Mouse (Mus musculus): ENCODE results near the gene Smad6. TPM values are rescaled to one million over a fixed set of nuclear protein-coding genes. Genes with fewer than 3 reads are reported as not detected.

Smad6 gene
- polyA plus RNA-seq, 1 experiment from 2014 or later = 2.0 TPM

- H3K4me2 ChIP-seq (replicated peaks) = no peak overlapping the region
- no peak overlapping the region for H3K9ac ChIP-seq (replicated peaks)
- 0 out of 2 replicates have a peak, but pooled peaks have one; percentile 35 for ATAC-seq (replicated peaks)
- no peaks in the 10 kb centered on the region for H3K9me3 ChIP-seq
- 0 out of 2 replicates have a peak, but pooled peaks cover 2% of the 10 kb centered on the region for H3K4me1 ChIP-seq
- H3K27me3 ChIP-seq = no peaks in the 10 kb centered on the region
- no peak overlapping the region for H3K4me3 ChIP-seq
- H3K36me3 ChIP-seq = no peaks in the 10 kb centered on the region
- no peak overlapping the region for H3K27ac ChIP-seq (replicated peaks)
- WGBS = 72% methylated on average over 4 of the region's 4 CpGs
Measured at GRCm38 (mm10) chr9:63918245-63918644, 103.6 kb downstream of the Smad6 start.

DNA sequence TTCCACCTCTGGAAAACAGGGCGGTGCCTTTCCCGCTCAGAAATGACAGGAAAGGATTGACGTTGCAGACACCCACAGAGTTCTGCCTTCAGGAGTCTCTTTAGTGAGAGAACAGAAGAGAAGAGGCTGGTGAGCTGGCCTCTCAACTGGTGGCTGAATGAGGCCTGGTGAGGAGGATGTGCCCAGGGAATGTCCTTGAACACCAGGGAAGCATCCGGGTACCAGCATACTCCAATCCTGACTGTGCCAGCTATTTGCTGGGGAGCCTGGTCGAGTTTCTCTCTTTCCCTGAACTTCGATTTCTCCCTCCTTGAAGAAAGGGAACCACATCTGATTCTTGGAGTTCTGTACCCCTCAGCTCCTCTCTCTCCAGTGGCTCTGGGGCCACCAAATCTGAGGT lies 105.4 kb downstream of the Smad6 start:
- no peaks in the 10 kb centered on the region for H3K9me3 ChIP-seq
- peaks cover 8% of the 10 kb centered on the region for H3K4me1 ChIP-seq
- no peak overlapping the region for H3K4me3 ChIP-seq
- no peak for ATAC-seq (replicated peaks)
- H3K4me2 ChIP-seq (replicated peaks) = no peak overlapping the region
- WGBS = 78% methylated on average over 6 of the region's 6 CpGs
- no peak overlapping the region for H3K27ac ChIP-seq (replicated peaks)
- H3K36me3 ChIP-seq = no peaks in the 10 kb centered on the region
- H3K27me3 ChIP-seq = no peaks in the 10 kb centered on the region
- no peak overlapping the region for H3K9ac ChIP-seq (replicated peaks)

DNA sequence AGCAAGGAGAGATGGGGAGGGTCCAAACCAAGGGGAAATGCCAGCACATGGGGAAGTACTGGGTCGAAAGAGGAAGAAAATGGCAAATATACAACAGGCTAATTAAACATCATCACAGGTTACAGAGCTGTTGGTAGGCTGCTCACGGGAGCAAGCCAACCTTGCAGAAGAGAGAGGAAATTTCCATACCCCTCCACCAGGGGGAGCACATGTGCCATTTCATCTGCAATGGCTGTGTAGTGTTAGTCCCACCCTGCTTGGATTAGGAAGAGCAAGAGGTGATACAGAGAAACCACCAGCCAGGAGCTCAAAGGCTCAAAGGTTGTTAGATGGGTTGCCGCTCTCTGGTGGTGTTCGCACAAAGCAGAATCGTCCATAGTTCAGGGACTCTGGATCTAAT lies 105.9 kb downstream of the Smad6 start:
- no peak overlapping the region for H3K4me3 ChIP-seq
- WGBS = 62% methylated on average over 5 of the region's 5 CpGs
- no peak for ATAC-seq (replicated peaks)
- no peak overlapping the region for H3K9ac ChIP-seq (replicated peaks)
- H3K36me3 ChIP-seq = no peaks in the 10 kb centered on the region
- H3K9me3 ChIP-seq = no peaks in the 10 kb centered on the region
- H3K4me1 ChIP-seq = peaks cover 8% of the 10 kb centered on the region
- no peak overlapping the region for H3K27ac ChIP-seq (replicated peaks)
- H3K4me2 ChIP-seq (replicated peaks) = no peak overlapping the region
- H3K27me3 ChIP-seq = no peaks in the 10 kb centered on the region

DNA sequence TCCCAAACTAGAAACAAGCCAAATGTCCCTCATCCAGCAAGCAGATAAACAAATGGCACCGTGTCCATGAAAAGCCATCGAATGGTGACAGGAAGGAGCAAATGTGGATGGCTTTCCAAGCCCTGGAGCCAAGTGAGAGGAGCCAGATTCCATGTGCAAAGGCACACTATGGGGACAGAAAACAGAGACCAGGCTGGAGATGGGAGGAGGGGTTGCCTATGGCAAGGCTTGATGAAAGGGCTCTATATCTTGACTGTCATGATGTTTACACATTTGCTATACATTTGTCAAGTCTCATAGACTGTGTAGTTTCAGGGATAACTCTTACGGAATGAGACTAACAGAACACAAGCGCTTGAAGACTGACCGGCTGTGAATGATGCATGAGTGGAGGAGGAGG lies 106.9 kb downstream of the Smad6 start:
- Histone ChIP-seq H3K4me3 (no peak overlapping the region), H3K9me3 (no peaks in the 10 kb centered on the region), H3K27me3 (no peaks in the 10 kb centered on the region), H3K27ac (replicated peaks) (no peak overlapping the region), H3K36me3 (no peaks in the 10 kb centered on the region), H3K4me2 (replicated peaks) (no peak overlapping the region), H3K4me1 (peaks cover 8% of the 10 kb centered on the region), H3K9ac (replicated peaks) (no peak overlapping the region)
- no peak for ATAC-seq (replicated peaks)
- 85% methylated on average over 5 of the region's 5 CpGs for whole genome bisulfite sequencing

- no peak overlapping the region for H3K9ac ChIP-seq (replicated peaks)
- H3K9me3 ChIP-seq = no peaks in the 10 kb centered on the region
- H3K36me3 ChIP-seq = no peaks in the 10 kb centered on the region
- H3K4me2 ChIP-seq (replicated peaks) = no peak overlapping the region
- WGBS = 15% methylated on average over 9 of the region's 9 CpGs
- no peaks in the 10 kb centered on the region; the same call in 1 of the 2 replicates for H3K27me3 ChIP-seq
- peak overlapping the region; percentile 68 for H3K27ac ChIP-seq (replicated peaks)
- H3K4me1 ChIP-seq = peaks cover 8% of the 10 kb centered on the region
- no peak overlapping the region for H3K4me3 ChIP-seq
- ATAC-seq (replicated peaks) = 0 out of 2 replicates have a peak, but pooled peaks have one; percentile 32
Measured at GRCm38 (mm10) chr9:63912051-63912450, 109.8 kb downstream of the Smad6 start.

DNA sequence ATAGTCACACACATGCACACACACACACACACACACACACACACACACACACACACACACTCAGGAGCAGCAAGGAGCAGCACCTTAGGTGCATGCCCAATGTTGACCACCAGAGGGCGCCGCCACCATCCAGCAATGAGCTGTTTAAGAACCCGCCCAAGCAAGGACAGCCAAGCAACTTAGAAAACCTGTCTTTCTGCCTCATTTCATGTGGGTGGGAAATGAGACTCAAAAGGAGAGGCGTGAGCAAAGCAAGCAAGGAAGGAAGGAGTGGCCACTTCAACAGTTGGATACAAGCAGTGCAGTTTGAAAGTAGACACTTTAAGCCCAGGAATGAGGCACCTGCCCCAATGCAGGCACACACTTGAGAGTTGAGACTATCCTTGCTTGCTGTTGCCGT lies 112.2 kb downstream of the Smad6 start:
- H3K4me1 ChIP-seq = peaks cover 8% of the 10 kb centered on the region
- no peak overlapping the region for H3K9ac ChIP-seq (replicated peaks)
- H3K4me3 ChIP-seq = no peak overlapping the region
- H3K4me2 ChIP-seq (replicated peaks) = no peak overlapping the region
- no peak overlapping the region for H3K27ac ChIP-seq (replicated peaks)
- ATAC-seq (replicated peaks) = no peak
- WGBS = 14% methylated on average over 5 of the region's 5 CpGs
- no peaks in the 10 kb centered on the region; the same call in 1 of the 2 replicates for H3K27me3 ChIP-seq
- no peaks in the 10 kb centered on the region for H3K9me3 ChIP-seq
- H3K36me3 ChIP-seq = no peaks in the 10 kb centered on the region

- no peak overlapping the region for H3K4me3 ChIP-seq
- WGBS = 94% methylated on average over 2 of the region's 2 CpGs
- H3K27ac ChIP-seq (replicated peaks) = no peak overlapping the region
- no peaks in the 10 kb centered on the region for H3K4me1 ChIP-seq
- no peak overlapping the region for H3K4me2 ChIP-seq (replicated peaks)
- H3K9me3 ChIP-seq = no peaks in the 10 kb centered on the region
- H3K27me3 ChIP-seq = no peaks in the 10 kb centered on the region; the same call in 1 of the 2 replicates
- no peak overlapping the region for H3K9ac ChIP-seq (replicated peaks)
- no peak for ATAC-seq (replicated peaks)
- H3K36me3 ChIP-seq = no peaks in the 10 kb centered on the region
Measured at GRCm38 (mm10) chr9:63904543-63904942, 117.3 kb downstream of the Smad6 start.

Other genes starting within 250 kb of the Smad6 start
- gene Lctl, start 95.1 kb upstream of the Smad6 start, polyA plus RNA-seq (2015; fragmentation: Nextera tagmentation; extraction: Ambion mirVana) = not detected in 2 replicates
- gene Zwilch, start 151.0 kb upstream of the Smad6 start, polyA plus RNA-seq (2015; fragmentation: Nextera tagmentation; extraction: Ambion mirVana) = 8.8 and 11.7 TPM in 2 replicates
- gene Rpl4, start 151.3 kb upstream of the Smad6 start, polyA plus RNA-seq (2015; fragmentation: Nextera tagmentation; extraction: Ambion mirVana) = 734 and 758 TPM in 2 replicates
- gene Snapc5, start 157.2 kb upstream of the Smad6 start, polyA plus RNA-seq (2015; fragmentation: Nextera tagmentation; extraction: Ambion mirVana) = 35.4 and 39.0 TPM in 2 replicates
- gene Uchl4, start 213.1 kb upstream of the Smad6 start, polyA plus RNA-seq (2015; fragmentation: Nextera tagmentation; extraction: Ambion mirVana) = 1.8 and 2.0 TPM in 2 replicates
- 46.0 and 47.8 TPM in 2 replicates for gene Map2k1, start 231.6 kb upstream of the Smad6 start, polyA plus RNA-seq (2015; fragmentation: Nextera tagmentation; extraction: Ambion mirVana)

Data from forebrain, embryonic 15.5 days (tissue).